Mouse (Mus musculus) large intestine, adult 2 months (tissue): ENCODE results near the gene Cd300ld5. TPM values are rescaled to one million over a fixed set of nuclear protein-coding genes. Genes with fewer than 3 reads are reported as not detected.
"Not testable (repeated sequence)": the region's sequence is repeated elsewhere in the genome, so short reads cannot be mapped to it uniquely, and the experiment has no call there.

Experiments
- DNase-seq: peaks from one replicate; pipeline ENCODE4 v3.0.0-alpha.2; 2012; ENCODE audit warnings: low read depth, low spot score
- WGBS: fragments of 180-500 bp; shearing (Covaris S2); methylation state at CpG from one replicate; pipeline ENCODE4 v1.1.7; 2018; 5-methylcytosine and 5-hydroxymethylcytosine counted together
- polyA plus RNA-seq: library from polyadenylated mRNA; depleted of rRNA; stranded (reverse); fragments of >200 nt; gene quantifications from 2 replicates; pipeline ENCODE4 v1.2.3, GENCODE M21; 2012; rRNA removed

Gene Cd300ld5
- 0.89 TPM in 1 of 2 replicates, not detected in the other for polyA plus RNA-seq

DNA sequence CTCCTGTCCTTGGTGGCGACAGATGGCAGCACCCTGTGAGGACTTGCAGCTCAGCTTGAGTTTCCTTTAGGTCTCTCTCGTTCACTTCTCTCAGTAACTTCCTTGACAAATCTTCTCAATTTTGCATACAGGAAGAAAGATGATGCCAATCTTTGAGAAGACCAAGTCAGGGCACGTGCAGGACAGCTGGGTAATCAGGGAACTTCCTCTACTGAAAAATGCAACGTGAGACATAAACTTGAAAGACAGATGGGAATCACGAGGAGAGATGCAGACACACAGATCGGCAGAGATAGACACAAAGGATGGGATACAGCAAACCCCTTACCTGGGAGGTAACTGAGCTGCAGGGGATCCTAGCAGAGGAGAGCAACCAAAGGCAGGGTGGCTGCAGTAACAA lies at the start of gene Cd300ld5:
Gene Cd300ld5, minus strand, starts transcription at position 101 of the 400 bp plus-strand sequence.
- WGBS, result no CpG with 5 or more reads among the region's 6 CpGs

DNA sequence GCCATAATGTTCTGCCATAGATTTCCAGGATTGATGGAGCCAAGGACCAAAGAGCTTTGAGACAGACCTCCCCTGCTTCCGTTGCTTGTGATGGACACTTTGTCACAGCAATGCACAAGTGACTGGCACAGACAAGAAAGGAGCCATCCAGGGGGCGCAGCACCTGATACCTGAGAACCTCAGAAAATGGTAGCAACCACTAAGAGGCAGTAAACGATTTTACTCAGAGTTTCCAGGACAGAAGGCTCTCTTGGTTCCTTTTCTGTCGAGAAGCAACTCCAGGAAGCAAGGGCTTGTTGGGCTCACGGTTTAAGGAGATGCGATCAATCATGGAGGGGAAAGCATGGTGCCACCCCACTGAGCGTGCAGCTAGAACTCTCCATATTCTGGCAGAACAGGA lies 48.6 kb upstream of the Cd300ld5 start:
- WGBS, result 54% methylated on average over 7 of the region's 7 CpGs
- no peak for DNase-seq

More for the DNA sequence above, at the start of gene Cd300ld5:
- not testable (repeated sequence) for DNase-seq

DNA sequence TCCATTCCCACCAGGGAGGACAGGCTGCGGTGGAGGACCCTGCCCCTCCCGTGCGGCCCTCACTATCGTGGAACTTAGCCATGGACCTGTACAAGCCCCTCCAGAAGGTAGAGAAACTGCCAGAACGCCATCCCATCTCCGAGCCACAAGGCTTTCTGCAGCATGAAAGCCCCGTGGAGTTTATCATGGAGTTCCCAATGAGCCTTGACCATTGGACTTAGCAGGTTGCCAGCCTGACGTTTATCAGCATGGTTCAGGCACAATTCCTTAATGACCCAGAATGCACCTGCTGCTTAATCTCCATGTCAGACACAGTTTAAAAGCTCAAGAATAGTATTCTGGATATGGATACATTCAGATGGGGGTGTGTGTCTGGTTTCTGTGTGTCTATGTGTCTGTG lies 47.5 kb upstream of the Cd300ld5 start:
- WGBS, result 54% methylated on average over 8 of the region's 8 CpGs
- no peak for DNase-seq

DNA sequence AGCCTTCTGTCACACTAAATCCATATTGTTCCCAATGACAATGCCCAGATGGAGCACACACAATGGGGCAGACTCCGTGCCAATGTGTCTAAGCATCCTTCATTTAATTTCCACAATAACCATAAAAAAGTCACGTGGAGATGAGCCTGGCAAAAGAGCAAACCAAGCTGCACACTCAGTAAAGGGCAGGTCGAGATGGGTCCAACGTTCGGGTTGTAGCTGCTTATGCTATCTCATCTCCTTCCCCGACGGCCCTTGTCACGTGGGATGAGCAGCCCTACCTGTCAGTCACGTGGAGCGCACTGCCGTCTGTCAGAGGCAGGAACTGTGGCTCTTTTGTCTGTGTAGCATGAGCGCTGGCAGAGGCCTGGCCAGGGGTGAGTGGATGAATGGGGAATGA lies 47.0 kb upstream of the Cd300ld5 start:
- DNase-seq, result no peak
- WGBS, result 30% methylated on average over 12 of the region's 12 CpGs

DNA sequence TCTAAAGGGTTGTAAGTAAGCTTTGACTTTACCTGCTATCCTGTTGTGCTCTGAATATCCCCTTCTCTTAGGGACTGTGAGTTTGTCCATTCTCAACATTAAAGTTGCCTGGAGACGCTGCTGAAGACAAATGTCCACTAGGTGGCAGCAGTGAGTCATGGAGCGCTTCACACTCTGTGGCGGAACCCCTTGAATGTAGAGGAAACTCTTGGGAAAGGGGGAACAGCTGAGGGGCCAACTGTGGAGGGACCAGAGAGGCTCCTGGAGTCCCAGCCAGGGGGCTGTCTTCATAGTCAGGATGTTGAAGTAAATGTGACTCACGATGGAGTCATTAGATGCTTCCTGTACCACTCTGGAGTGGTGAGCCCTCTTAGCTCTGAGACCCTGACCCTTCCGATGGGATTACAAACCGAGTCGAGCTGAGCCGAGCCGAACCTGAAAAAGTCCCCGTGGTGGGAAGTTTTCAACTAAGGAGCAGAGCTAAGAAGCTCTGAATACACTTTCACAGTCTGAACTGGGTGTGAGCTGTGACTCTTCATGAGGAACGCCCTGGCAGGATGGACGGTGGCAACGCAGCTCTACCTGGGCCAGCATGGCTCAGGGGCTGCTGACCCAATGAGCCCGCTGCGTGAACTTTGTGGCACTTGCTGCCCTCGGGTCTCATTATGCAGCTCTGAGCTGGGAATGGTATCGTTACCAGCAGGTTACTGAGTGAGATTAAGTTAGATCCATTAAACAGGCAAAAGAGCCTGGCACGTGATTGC lies 46.0 kb upstream of the Cd300ld5 start:
- DNase-seq, result peak; percentile 31

DNA sequence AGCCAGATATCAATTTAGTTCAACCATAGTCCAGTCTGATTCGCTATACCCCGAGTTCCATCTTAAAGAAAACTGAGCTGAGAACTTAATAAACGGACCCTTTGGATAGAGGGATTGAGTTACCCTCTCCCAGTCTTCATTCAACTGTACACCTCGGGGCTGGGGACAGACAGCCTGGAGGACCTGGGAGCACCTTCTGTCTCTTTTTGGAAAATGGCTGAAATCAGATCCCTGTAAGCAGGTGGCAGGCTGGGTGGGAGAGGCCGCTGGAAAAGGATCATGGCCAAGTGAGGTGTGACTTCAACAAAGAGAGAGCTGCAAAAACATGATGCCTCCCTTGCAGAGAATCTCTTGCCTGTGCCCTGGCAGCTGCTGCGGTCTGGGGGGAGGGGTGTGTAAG lies 44.6 kb upstream of the Cd300ld5 start:
- WGBS, result 66% methylated on average over 6 of the region's 6 CpGs
- no peak for DNase-seq

More for the DNA sequence above, 46.0 kb upstream of the Cd300ld5 start:
- 35% methylated on average over 18 of the region's 18 CpGs for WGBS

DNA sequence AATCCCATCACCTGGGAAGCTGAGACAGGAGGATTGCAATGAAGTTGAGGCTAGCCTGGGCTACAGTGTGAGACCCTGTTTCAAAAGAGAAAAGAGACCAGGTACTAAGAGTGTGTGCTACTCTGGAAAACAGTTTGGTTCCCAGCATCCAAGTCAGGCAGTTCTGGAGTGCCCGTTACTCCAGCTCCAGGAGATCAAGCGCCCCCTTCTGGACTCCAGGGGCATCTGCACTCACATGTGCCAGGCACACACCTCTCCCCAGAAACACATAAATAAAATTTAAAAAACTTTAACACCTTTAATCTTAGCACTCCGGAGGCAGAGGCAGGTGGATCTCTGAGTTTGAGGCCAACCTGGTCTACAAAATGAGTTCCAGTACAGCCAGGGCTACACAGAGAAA lies 43.8 kb upstream of the Cd300ld5 start:
- WGBS, result 65% methylated on average over 3 of the region's 3 CpGs
- no peak for DNase-seq

DNA sequence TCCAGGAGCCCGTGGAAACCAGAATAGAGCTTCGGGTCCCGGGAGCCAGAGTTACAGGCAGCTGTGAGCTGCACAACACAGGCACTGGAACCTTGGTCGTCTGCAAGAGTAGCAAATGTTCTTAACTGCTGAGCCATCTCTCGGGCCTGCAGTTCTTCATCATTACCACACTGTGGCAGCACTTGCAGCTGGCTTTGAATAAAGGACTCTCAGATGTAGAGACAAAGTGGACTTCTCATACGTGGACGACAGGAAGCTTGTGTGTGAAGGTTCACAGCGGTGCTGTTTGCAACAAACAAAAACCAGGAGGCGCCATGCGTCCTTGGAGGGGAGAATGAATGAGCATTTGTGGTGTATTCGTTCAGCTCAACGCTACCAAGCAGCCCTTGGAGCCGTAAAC lies 43.3 kb upstream of the Cd300ld5 start:
- WGBS, result 29% methylated on average over 13 of the region's 13 CpGs
- no peak for DNase-seq

DNA sequence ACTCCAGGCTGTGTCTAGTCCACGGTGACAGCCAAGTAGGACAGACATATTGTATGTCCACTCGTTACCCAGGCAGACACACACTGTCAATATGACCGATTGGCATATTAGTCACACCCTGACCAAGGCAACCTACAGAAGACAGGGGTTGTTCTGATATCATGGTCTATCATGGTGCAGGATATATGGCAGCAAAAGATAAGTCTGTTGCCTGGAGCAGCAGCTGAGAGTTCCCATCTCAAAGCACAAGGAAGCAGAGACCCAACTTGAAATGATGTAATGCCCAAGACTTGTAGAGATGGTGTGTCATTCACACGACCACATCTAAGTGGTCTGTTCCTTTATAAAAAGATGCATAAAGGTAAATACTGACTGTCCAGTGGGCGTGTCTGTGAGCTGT lies 41.1 kb upstream of the Cd300ld5 start:
- WGBS, result 75% methylated on average over 5 of the region's 5 CpGs
- no peak for DNase-seq

DNA sequence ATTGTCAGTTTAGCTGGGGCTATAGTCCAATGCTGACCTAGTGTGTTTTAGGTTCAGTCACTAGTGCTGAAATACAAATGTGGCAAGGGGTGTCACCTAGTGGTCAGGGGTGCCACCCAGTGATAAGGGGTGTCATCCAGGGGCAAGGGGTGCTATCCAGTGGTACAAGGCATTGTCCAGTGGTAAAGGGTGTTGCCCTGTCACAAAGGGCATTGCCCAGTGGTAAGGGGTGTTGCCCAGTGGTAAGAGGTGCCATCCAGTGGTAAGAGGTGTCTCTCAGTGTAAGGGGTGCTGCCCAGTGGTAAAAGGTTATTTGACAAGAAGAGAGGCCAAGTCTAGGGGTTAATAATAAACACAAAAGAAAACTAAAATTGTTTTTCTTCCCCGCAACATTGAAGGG lies 39.9 kb upstream of the Cd300ld5 start:
- DNase-seq, result no peak
- 94% methylated on average over 1 of the region's 1 CpGs for WGBS

DNA sequence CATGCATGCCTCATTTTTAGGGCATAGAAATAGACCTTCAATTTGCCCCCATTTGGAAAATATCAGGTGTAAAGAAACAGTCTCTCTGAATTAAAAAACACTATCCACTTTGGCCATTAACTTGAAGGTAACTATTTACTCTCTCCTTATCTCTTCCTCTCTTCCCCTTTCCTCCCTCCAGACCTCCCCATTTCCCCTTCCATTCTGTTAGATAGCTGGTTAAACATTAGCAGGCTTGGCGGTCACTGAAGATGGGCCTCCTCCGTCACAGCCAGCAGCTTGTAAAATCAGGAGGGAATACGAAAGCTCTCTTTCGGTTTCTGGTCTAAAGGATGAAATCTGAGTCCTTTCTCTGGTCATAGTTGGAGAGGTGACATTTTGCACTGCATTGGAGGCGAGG lies 38.3 kb upstream of the Cd300ld5 start:
- 19% methylated on average over 5 of the region's 5 CpGs for WGBS

DNA sequence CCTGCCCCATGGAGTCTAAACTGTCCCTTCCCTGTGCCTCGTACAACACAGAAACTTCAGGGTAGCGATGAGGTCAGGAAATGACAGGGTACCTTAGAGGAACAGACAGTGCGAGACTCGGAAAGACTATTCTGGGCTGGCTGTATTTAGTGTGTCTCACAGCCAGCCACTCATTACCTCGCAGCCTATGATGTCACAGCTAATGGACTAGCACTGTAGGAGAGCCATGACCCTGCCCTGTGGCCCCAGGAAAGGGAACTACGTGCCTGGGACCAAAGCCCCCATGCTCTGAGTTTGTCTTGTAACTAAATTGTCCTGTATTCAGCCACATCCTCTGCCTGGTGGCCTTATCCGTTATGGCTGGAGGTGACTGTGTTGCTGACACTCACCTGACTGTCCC lies 37.8 kb upstream of the Cd300ld5 start:
- 42% methylated on average over 7 of the region's 7 CpGs for WGBS
- no peak for DNase-seq

More for the DNA sequence above, 38.3 kb upstream of the Cd300ld5 start:
- DNase-seq, result no peak

DNA sequence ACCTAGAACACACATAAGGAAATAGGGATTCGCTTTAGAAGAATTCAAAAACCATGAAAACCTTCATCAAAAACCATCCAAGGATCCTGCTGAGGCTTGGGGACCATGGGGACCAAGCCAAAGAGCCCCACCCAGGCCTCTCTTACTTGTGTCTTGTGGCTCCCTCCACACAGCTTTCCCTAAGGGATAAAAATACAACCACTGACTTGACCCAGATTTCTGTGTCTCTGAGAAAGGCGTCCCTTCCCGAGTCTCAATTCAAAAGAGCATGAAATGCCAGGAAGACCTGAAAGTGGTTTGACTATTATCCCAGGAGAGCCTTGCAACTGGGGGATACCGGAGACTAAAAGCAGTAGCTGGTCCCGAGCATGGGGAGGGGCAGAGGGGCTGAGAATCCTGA lies 35.4 kb upstream of the Cd300ld5 start:
- 65% methylated on average over 5 of the region's 5 CpGs for WGBS

DNA sequence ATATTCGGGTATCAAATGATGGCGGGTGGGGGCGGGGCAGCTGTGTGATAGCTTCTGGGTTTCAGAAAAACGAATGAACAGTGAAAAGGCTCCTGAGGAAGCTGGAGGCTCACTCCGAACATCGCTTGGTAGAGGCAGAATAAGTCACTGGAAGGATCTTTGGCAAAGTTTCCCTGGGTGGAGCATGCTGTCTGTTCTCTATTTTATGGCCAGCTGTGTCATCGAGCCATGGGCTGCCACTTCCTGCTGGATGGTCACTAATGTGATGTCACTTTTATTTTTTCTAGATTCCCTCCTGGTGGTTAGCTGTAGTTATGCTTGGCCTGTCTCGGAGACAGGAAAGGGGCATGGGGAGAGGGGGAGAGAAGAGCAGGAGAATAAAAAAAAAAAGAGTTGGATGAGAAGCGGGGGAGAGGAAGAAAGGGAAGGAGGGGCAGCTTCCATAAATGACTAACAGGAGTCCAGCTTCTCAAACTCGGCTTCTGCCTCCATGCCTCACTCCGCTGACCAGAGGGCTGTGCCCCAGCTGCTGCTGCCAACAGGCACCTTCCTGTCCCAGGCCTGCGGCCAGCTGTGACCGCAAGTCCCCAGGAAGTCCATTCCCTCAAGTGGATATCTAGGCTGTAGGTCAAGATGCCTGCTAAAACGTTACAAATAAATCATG lies 34.2 kb upstream of the Cd300ld5 start:
- 11% methylated on average over 14 of the region's 14 CpGs for WGBS
- DNase-seq, result peak; percentile 28

More for the DNA sequence above, 35.4 kb upstream of the Cd300ld5 start:
- no peak for DNase-seq

DNA sequence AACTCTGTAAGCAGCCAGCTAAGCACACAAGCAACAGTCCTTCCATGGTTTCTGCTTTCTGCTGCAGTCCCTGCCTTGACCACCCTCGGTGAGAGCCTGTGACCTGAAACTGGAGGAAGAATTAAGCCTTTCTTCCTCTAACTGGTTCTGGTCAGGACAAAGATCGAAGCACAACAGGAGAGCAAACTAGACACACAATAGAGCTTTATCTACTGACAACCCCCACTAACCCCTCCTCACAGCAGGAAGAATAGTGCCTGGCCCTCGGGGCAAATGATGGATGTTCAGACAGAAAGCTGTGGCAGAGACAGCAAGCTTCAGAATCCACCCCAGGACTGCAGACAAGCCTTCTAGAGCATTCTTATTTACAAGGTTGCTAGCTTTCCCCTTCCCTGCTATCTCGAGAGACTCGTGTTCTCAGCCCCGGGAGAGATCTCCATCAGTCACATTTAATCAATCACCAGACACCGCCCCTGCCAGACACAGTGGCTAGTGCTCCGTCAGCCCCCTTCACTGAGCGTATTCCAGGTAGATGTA lies 33.5 kb upstream of the Cd300ld5 start:
- no peak for DNase-seq
- WGBS, result 23% methylated on average over 9 of the region's 9 CpGs

DNA sequence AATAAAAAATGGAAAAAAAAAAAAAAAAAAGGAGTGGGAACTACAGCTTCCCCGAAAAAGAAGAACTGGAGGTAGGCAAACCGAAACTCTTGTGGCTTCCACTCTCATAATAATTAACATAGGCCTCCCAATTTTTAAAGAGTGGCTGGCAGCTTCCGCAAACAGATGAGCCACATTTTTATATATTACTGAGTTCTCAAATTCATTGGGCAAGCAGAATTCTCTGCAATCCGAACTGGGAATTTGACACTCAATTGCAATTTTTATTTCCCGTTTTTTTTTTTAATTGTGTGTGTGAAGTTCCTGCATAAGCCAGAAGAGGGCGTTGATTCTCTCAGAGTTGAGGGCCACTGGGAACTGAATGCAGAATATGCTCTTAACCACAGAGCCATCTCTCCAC lies 29.2 kb upstream of the Cd300ld5 start:
- no peak for DNase-seq
- WGBS, result 61% methylated on average over 6 of the region's 6 CpGs

DNA sequence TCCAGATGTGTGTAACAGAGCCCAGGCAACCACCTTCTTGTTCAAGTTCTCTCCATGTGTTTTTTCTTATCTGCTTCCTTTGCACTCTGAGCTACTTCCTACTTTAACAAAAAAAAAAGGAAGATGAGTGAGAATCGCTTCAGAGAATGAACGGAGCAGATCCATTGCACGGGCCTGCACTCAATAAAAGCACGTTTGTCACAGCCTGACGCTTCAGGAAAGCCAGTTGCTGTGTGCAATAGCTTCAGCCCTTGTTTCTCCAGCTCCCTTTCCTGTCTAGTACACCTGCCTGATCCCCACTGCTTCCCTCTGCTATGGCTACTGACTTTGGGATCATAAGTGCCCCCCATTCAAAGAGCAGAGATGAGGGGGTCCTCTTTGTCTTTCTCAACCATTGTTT lies 24.5 kb upstream of the Cd300ld5 start, which contains the start of gene Cd300e:
Gene Cd300e, minus strand, starts transcription at position 101 of the 400 bp plus-strand sequence.
- WGBS, result 36% methylated on average over 5 of the region's 5 CpGs
- no peak for DNase-seq

DNA sequence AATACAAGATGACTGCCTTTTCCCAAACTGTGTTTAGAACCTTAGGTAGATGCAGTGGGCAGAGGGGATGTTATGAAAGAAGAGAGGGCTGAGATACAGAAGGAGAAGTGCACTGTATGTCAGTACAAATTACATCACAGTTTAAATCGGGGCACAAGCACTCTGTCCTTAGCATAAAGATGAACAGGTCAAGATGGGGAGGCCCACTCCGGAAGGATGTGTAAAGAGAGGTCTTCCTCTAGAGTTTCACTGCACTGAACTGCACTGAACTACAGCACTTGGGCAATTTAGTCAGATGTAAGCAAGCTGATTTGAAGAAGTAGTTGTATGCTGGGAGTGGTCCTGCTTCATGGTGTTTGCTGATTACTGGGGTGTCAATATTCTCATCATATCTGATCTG lies 22.2 kb upstream of the Cd300ld5 start:
- no peak for DNase-seq
- WGBS, result 72% methylated on average over 2 of the region's 2 CpGs

DNA sequence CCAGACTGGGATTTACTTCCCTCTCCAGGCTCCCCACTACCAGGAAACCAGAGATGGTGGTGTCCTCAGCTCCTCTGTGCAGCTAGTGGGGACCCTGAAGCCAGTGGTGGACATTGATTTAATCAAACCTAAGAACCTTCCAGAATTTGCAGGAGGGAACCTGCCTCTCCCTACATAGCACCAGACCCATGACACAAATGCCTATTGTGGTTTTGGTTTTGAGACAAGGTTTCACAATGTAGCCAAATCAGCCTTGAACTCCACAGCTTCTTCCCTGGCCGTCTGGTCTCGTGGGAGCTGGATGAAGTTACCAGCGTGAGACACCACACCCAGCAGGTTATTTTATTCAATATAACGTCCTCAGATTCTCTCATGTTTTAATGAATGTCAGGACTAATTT lies 21.1 kb upstream of the Cd300ld5 start:
- DNase-seq, result no peak
- 60% methylated on average over 4 of the region's 4 CpGs for WGBS

DNA sequence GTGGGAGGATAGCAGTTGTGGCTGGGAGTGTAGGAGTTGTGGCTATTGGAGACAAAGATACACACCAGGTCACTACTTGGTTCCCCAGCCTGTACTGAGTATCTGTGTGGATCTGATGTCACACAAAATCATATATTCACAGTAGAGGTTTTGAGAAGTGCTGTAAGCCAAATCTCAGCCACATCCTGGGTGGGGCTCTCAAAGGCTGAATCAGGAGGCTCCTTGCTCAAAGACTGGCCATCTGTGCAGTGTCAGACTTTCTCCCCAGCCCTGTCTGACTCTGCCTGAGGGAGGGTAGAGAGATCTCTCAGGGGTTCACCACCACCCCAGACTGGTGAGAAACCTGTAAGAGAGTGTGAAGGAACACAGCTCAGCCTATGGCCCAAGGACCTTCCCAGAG lies 17.0 kb upstream of the Cd300ld5 start:
- DNase-seq, result no peak

DNA sequence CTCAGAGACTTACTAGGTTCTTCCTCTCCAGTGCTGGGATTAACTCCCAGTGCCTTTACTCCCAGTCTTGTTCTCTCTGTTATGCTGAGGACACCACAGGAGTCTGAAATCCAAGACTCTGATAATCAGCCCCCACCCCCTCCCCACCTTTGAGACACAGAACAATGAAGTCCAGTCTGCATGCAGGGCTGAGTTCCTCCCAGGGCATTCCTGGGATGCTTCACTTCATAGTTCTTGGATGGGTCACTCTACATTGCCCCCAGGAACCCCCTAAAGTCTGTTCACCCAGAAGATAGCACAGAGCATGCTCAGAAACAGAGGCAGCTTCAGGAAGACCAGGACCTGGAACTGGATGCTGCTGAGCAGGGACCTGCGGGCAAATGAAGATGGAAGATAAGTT lies 15.4 kb upstream of the Cd300ld5 start:
- no peak for DNase-seq
- WGBS, result 95% methylated on average over 1 of the region's 1 CpGs
